Mouse (Mus musculus) erythroblast, embryonic 14.5 days (primary cell): ENCODE results near the gene Lpp. TPM values are rescaled to one million over a fixed set of nuclear protein-coding genes. Genes with fewer than 3 reads are reported as not detected.

ENCODE experiments used
- H3K27me3 ChIP-seq: 2 replicates; pipeline ENCODE4 v1.6.1; 2012; ENCODE audit warnings: inconsistent platforms; ENCODE audit not compliant: control insufficient read depth
- H3K36me3 ChIP-seq: 2 replicates; pipeline ENCODE4 v1.6.1; 2012; ENCODE audit warnings: mild to moderate bottlenecking, inconsistent platforms; ENCODE audit not compliant: control insufficient read depth
- H3K4me1 ChIP-seq: 2 replicates; pipeline ENCODE4 v1.6.1; 2012; ENCODE audit warnings: inconsistent platforms; ENCODE audit not compliant: control insufficient read depth
- H3K4me3 ChIP-seq: replicated peaks from 2 replicates; pipeline ENCODE3; 2012; ENCODE audit warnings: moderate library complexity, mild to moderate bottlenecking, inconsistent platforms
- H3K9me3 ChIP-seq: 2 replicates; pipeline ENCODE4 v1.6.1; 2012; ENCODE audit warnings: low read length, inconsistent platforms, mixed read lengths; ENCODE audit not compliant: control insufficient read depth
- GATA1 ChIP-seq: IDR thresholded peaks from 2 replicates; pipeline ENCODE4 v1.6.1; 2012; ENCODE audit warnings: low read length, inconsistent platforms, mixed read lengths
- TAL1 ChIP-seq: IDR thresholded peaks from 3 replicates; pipeline ENCODE4 v1.6.1; 2012; ENCODE audit warnings: low read length, inconsistent platforms, mixed read lengths
- polyA plus RNA-seq: library from polyadenylated mRNA; stranded (reverse); fragments of >175 nt; gene quantifications from 2 replicates; pipeline ENCODE4 v1.2.3, GENCODE M21; 2012

The Lpp gene
- polyA plus RNA-seq, 1 experiment: not detected

DNA sequence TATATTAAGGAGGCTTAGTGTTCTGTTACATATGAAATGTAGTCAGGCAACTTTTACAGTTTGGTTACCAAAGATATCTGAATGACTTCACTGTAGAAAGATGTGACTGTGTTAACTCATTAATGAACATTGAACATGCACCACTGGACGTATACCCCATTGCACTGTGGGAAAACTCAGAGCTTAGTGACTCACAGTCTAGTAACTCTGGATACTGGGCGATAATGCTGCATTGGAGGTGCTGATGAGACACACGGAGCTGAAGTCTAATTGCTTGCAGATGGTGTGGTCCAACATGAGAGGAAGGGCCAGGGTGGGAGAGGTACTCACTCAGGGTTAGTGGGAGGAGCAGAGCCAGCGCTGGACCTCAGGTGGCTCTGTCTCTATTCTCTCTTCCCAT, 34.7 kb downstream of the Lpp start:
- no peak overlapping the region for H3K4me3 ChIP-seq

DNA sequence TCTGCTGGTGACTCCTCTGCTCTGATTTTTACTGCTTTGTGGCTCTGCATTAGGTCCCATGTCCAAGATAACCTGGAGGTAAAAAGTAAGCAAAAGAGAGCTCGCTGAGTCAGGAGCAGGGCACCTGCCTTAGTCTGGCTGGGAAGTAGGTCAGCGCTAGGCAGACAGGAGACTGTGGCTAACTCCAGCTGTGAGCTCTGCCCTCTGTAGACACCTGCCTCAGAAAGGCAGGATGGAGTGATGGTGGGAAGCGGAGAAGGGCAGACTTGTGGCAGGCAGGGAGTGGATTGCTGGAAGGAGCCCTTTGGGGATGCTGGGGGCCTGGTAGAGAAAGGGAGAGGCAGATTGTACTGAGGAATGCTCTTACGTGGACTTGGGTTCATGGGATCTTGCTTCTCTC, 35.4 kb downstream of the Lpp start:
- no peak overlapping the region for H3K4me3 ChIP-seq
- TF ChIP-seq GATA1: no peak
- no peak for TF ChIP-seq TAL1
- no peaks in the 10 kb centered on the region for H3K4me1 ChIP-seq
- H3K9me3 ChIP-seq: no peaks in the 10 kb centered on the region
- no peaks in the 10 kb centered on the region for H3K36me3 ChIP-seq
- no peaks in the 10 kb centered on the region for H3K27me3 ChIP-seq

More for the DNA sequence above, 34.7 kb downstream of the Lpp start:
- no peaks in the 10 kb centered on the region for H3K36me3 ChIP-seq
- no peaks in the 10 kb centered on the region for H3K27me3 ChIP-seq
- no peaks in the 10 kb centered on the region for H3K4me1 ChIP-seq
- TF ChIP-seq TAL1 (no peak), GATA1 (no peak)
- no peaks in the 10 kb centered on the region for H3K9me3 ChIP-seq

DNA sequence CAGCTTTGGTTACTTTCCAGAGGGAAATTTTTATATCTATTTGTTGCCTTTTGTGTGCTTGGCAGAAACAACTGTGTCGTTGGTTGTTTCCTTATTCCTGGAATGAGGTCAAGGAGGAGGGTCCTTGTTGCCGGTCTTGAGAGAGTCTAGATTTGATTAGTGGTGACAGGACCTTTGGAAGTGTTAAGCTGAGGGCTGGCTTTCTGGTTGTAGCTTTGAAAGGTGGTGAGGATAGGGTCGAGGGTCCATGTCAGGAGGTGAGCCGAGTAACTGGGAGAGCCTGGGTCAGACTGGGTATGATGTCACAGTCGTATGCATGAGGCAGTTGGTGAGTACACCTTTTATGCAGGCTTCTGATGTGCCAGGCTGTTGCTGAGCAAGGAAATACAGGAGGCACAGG, 36.4 kb downstream of the Lpp start:
- TF ChIP-seq TAL1: no peak
- TF ChIP-seq GATA1: no peak
- H3K4me3 ChIP-seq: no peak overlapping the region
- H3K27me3 ChIP-seq: no peaks in the 10 kb centered on the region
- H3K4me1 ChIP-seq: no peaks in the 10 kb centered on the region
- no peaks in the 10 kb centered on the region for H3K9me3 ChIP-seq
- no peaks in the 10 kb centered on the region for H3K36me3 ChIP-seq

DNA sequence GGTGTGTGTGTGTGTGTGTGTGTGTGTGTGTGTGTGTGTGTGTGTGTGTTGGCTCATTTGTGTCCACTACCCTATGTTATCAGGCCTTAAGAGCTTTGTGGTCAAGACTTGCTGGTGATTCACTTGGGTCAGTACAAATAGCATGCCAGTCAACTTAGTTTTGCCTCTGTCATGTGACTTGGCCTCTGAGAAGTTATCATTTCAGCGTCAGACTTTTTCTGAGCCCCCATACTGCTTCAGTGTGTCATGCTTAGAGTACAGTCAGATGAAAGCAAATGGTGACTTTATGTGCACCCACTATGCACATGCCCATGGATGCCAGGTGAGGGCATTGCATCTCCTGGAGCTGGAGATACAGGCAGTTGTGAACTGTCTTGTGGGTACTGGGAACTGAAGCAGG, 38.5 kb downstream of the Lpp start:
- Histone ChIP-seq H3K36me3 (no peaks in the 10 kb centered on the region), H3K4me1 (no peaks in the 10 kb centered on the region), H3K4me3 (no peak overlapping the region), H3K27me3 (no peaks in the 10 kb centered on the region), H3K9me3 (no peaks in the 10 kb centered on the region)
- no peak for TF ChIP-seq TAL1
- TF ChIP-seq GATA1: no peak

DNA sequence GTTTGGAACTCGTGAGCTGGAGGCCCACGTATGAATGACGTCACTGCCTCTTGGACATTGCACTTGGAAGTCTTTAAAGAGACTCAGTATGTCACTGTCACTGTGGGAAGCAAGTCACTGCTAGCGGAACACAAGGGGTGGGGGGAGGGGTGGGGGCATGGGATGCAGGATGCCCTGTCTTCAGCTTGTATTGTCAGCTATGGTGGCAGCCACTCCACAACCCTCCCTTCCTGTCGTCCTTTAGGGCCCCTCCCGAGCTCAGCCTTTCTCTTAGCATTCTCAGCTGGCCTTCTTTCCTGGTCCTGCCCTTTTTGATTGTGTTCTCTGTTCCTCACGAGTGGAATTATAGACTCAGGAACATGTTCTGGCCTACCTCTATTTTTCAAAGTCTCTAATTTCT, 40.3 kb downstream of the Lpp start:
- no peak for TF ChIP-seq GATA1
- TF ChIP-seq TAL1: no peak
- H3K4me3 ChIP-seq: no peak overlapping the region
- H3K9me3 ChIP-seq: no peaks in the 10 kb centered on the region
- H3K4me1 ChIP-seq: no peaks in the 10 kb centered on the region
- H3K36me3 ChIP-seq: no peaks in the 10 kb centered on the region
- H3K27me3 ChIP-seq: no peaks in the 10 kb centered on the region

DNA sequence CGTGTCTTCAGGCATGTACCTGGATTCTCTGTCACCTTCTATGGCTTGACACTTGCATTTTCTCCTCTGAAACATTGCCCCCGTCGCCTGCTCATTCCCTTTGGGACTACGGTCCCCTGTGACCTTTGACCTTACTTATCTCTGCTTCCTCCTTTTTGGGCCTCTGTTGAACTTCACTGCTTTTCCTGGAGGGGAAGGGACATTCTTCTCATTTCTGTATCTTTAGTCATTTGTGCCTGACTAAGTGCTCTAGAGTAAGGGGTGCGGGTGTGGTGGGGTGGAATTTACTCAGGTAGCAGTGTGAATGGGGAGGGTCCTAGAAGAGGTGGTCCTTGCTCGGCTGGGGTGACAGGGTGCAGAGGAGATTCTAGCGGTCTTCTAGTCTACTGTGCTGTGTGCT, 40.7 kb downstream of the Lpp start:
- H3K4me1 ChIP-seq: no peaks in the 10 kb centered on the region
- no peaks in the 10 kb centered on the region for H3K9me3 ChIP-seq
- H3K27me3 ChIP-seq: no peaks in the 10 kb centered on the region
- no peak overlapping the region for H3K4me3 ChIP-seq
- no peak for TF ChIP-seq TAL1
- no peak for TF ChIP-seq GATA1
- no peaks in the 10 kb centered on the region for H3K36me3 ChIP-seq

DNA sequence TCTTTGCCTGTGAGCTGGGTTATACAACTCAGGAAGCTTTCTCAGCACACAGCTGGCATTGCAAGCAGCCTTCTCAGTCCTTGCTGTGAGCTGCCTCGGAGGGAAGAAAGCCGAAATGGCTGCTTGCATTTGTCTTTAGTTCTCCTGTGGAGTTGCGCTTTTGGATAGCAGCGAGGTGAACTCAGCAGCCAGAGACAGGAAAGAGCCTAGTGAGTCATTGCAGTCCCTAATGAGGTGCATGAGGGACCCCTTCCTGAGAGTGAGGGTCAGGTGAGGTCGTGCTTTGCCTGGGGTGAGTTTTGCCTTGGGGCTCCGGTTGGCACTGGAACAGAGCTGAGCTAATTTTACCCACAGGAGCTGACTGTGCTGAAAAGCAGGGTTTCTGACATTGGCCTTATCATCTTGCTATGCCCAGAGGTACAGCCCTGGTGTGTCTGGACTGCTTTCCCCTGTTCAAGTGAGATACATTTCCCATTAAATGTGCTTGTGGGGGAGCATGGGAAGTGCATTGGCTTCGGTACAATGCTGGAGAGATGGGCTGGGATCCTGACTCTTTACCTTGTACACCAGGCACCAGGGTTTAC, 41.3 kb downstream of the Lpp start:
- Histone ChIP-seq H3K36me3 (no peaks in the 10 kb centered on the region), H3K9me3 (no peaks in the 10 kb centered on the region), H3K4me1 (no peaks in the 10 kb centered on the region), H3K4me3 (no peak overlapping the region), H3K27me3 (no peaks in the 10 kb centered on the region)
- no peak for TF ChIP-seq TAL1
- no peak for TF ChIP-seq GATA1

DNA sequence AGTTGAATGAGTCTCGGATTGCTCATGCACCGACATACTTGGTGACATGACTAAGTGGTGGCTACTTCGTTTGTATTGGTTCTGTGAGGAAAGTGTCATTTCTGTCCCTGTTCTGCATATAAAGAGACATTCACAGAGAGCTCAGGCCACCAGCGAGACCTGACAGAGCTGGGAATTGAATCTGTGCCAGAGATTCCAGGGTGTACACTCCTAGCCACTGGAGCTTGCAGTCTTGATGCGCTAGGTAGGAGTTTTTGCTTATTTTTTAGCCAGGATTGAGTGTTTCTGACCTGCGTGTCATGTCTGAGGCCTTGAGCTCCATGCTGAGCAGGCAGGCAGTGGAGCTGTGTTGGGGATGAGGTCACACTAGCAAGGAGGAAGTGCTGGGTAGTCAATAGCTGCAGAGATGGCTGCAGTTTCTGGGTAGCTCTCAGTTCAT, 41.8 kb downstream of the Lpp start:
- TF ChIP-seq GATA1 (no peak), TAL1 (no peak)
- no peak overlapping the region for H3K4me3 ChIP-seq
- no peaks in the 10 kb centered on the region for H3K4me1 ChIP-seq
- H3K9me3 ChIP-seq: no peaks in the 10 kb centered on the region
- no peaks in the 10 kb centered on the region for H3K36me3 ChIP-seq
- no peaks in the 10 kb centered on the region for H3K27me3 ChIP-seq

DNA sequence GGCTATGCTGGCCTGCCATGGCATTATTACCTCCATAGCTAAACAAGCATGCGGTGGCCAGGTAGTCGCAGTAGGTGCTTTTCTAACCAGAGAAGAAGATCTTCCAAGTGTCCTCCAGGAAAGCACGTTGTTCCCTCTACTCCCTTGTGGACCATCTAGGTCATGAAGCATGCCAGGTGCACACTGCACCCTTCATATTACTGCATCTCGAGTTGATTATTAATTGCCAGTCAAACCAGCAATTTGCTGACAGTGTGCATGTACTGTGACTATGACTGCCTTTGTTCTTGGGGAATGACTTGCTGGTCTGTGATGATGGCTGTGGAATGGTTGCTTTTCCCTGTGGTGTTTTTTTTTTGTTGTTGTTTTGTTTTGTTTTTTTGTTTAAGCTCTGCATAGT, 45.1 kb downstream of the Lpp start:
- no peaks in the 10 kb centered on the region for H3K4me1 ChIP-seq

DNA sequence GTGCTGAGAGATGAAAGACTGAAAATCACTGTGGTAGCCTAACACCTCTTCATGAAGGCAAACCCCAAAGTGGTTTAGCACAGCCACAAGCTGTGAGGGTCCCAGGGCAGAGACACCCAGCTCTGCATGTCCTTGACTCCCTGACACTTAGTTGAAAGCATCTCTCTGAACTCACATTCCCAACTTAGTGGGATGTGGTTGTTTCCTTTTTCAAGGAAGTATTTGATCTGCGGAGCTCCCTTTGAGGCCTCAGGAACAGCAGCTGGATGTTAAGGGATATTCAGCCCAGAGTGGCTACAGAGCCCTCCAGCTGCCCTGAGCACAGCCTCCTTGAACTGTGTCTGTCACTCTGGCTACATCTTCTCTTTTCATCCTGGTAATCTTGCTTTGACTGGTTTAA, 48.0 kb downstream of the Lpp start:
- Histone ChIP-seq H3K36me3 (peaks cover under 1% of the 10 kb centered on the region; the same call in 1 of the 2 replicates), H3K4me1 (no peaks in the 10 kb centered on the region), H3K27me3 (no peaks in the 10 kb centered on the region), H3K9me3 (no peaks in the 10 kb centered on the region), H3K4me3 (no peak overlapping the region)
- TF ChIP-seq TAL1 (no peak), GATA1 (no peak)

More for the DNA sequence above, 45.1 kb downstream of the Lpp start:
- no peak for TF ChIP-seq TAL1
- no peak for TF ChIP-seq GATA1
- H3K36me3 ChIP-seq: no peaks in the 10 kb centered on the region
- no peaks in the 10 kb centered on the region for H3K9me3 ChIP-seq
- H3K4me3 ChIP-seq: no peak overlapping the region
- H3K27me3 ChIP-seq: no peaks in the 10 kb centered on the region
